Mouse (Mus musculus) liver, adult 2 months (tissue): ENCODE results near the gene Tex2.

Experiments
- CTCF ChIP-seq: fragments of 200-500 bp; IDR thresholded peaks from 2 replicates; pipeline ENCODE4 v1.5.1; 2011; ENCODE audit warnings: low read depth, low read length, control low read depth
- POLR2A ChIP-seq: fragments of 200-500 bp; IDR thresholded peaks from 2 replicates; pipeline ENCODE4 v1.6.1; 2011; ENCODE audit warnings: low read length, control low read depth; ENCODE audit not compliant: insufficient read depth; ENCODE audit errors: extremely low read depth

- TF ChIP-seq CTCF (no peak), POLR2A (no peak)
Observed at GRCm38 (mm10) chr11:106519519-106519918, 93.7 kb downstream of the Tex2 start.
